Mouse (Mus musculus): ENCODE results near the gene Gm853.

The Gm853 gene

GRCm38 (mm10) chr4:130222179-130222578, at the start of gene Gm853:
Gene Gm853 (minus strand): TSS chr4:130222401.
- TF ChIP-seq CTCF (conservative IDR thresholded peaks at IDR 0.05; ENCODE audit: low read length), result no peak
- TF ChIP-seq POU5F1 (IDR thresholded peaks at IDR 0.05; ENCODE audit: borderline replicate concordance, low read length), result no peak
- TF ChIP-seq NANOG (IDR thresholded peaks at IDR 0.05; ENCODE audit: borderline replicate concordance, low read length), result no peak
- H3K27me3 ChIP-seq (ENCODE audit: insufficient read depth, low read length), result peaks cover 20% of the 10 kb centered on the region
- no peaks in the 10 kb centered on the region for H3K9me3 ChIP-seq (ENCODE audit: low read length)
- no peaks in the 10 kb centered on the region for H3K36me3 ChIP-seq (ENCODE audit: insufficient read depth, low read length)
- H3K4me3 ChIP-seq (replicated peaks; ENCODE audit: low read length), result no peak within 1 kb of the TSS
- no peaks in the 10 kb centered on the region for H3K4me1 ChIP-seq (replicated peaks; ENCODE audit: low read depth, low read length)

- Histone ChIP-seq H3K36me3 (ENCODE audit: insufficient read depth, low read length) (no peaks in the 10 kb centered on the region), H3K4me1 (replicated peaks; ENCODE audit: low read depth, low read length) (peaks cover 41% of the 10 kb centered on the region), H3K9me3 (ENCODE audit: low read length) (no peaks in the 10 kb centered on the region), H3K27me3 (ENCODE audit: insufficient read depth, low read length) (peaks cover 62% of the 10 kb centered on the region), H3K4me3 (replicated peaks; ENCODE audit: low read length) (no peak overlapping the region)
- no peak for TF ChIP-seq POU5F1 (IDR thresholded peaks at IDR 0.05; ENCODE audit: borderline replicate concordance, low read length)
- TF ChIP-seq NANOG (IDR thresholded peaks at IDR 0.05; ENCODE audit: borderline replicate concordance, low read length), result no peak
- no peak for TF ChIP-seq CTCF (conservative IDR thresholded peaks at IDR 0.05; ENCODE audit: low read length)
Observed at GRCm38 (mm10) chr4:130270611-130271347, 48.6 kb upstream of the Gm853 start.

- H3K27me3 ChIP-seq (ENCODE audit: insufficient read depth, low read length), result peaks cover 55% of the 10 kb centered on the region
- H3K4me1 ChIP-seq (replicated peaks; ENCODE audit: low read depth, low read length), result peaks cover 44% of the 10 kb centered on the region
- H3K36me3 ChIP-seq (ENCODE audit: insufficient read depth, low read length), result no peaks in the 10 kb centered on the region
- no peak overlapping the region for H3K4me3 ChIP-seq (replicated peaks; ENCODE audit: low read length)
- no peaks in the 10 kb centered on the region for H3K9me3 ChIP-seq (ENCODE audit: low read length)
- TF ChIP-seq POU5F1 (IDR thresholded peaks at IDR 0.05; ENCODE audit: borderline replicate concordance, low read length) (no peak), CTCF (conservative IDR thresholded peaks at IDR 0.05; ENCODE audit: low read length) (no peak), NANOG (IDR thresholded peaks at IDR 0.05; ENCODE audit: borderline replicate concordance, low read length) (no peak)
Observed at GRCm38 (mm10) chr4:130270089-130270488, 47.9 kb upstream of the Gm853 start.

- Histone ChIP-seq H3K36me3 (ENCODE audit: insufficient read depth, low read length) (no peaks in the 10 kb centered on the region), H3K4me3 (replicated peaks; ENCODE audit: low read length) (no peak overlapping the region), H3K27me3 (ENCODE audit: insufficient read depth, low read length) (peaks cover 49% of the 10 kb centered on the region), H3K4me1 (replicated peaks; ENCODE audit: low read depth, low read length) (peaks cover 46% of the 10 kb centered on the region), H3K9me3 (ENCODE audit: low read length) (no peaks in the 10 kb centered on the region)
- TF ChIP-seq CTCF (conservative IDR thresholded peaks at IDR 0.05; ENCODE audit: low read length) (no peak), POU5F1 (IDR thresholded peaks at IDR 0.05; ENCODE audit: borderline replicate concordance, low read length) (no peak), NANOG (IDR thresholded peaks at IDR 0.05; ENCODE audit: borderline replicate concordance, low read length) (no peak)
Observed at GRCm38 (mm10) chr4:130268736-130269135, 46.5 kb upstream of the Gm853 start.

- no peaks in the 10 kb centered on the region for H3K9me3 ChIP-seq (ENCODE audit: low read length)
- H3K4me3 ChIP-seq (replicated peaks; ENCODE audit: low read length), result peak overlapping the region; percentile 54
- no peak for TF ChIP-seq NANOG (IDR thresholded peaks at IDR 0.05; ENCODE audit: borderline replicate concordance, low read length)
- TF ChIP-seq POU5F1 (IDR thresholded peaks at IDR 0.05; ENCODE audit: borderline replicate concordance, low read length), result no peak
- no peak for TF ChIP-seq CTCF (conservative IDR thresholded peaks at IDR 0.05; ENCODE audit: low read length)
- no peaks in the 10 kb centered on the region for H3K36me3 ChIP-seq (ENCODE audit: insufficient read depth, low read length)
- peaks cover 47% of the 10 kb centered on the region for H3K4me1 ChIP-seq (replicated peaks; ENCODE audit: low read depth, low read length)
- H3K27me3 ChIP-seq (ENCODE audit: insufficient read depth, low read length), result peaks cover 39% of the 10 kb centered on the region
Observed at GRCm38 (mm10) chr4:130267069-130267468, 44.9 kb upstream of the Gm853 start.

- Histone ChIP-seq H3K4me3 (replicated peaks; ENCODE audit: low read length) (peak overlapping the region; percentile 54), H3K27me3 (ENCODE audit: insufficient read depth, low read length) (peaks cover 34% of the 10 kb centered on the region), H3K4me1 (replicated peaks; ENCODE audit: low read depth, low read length) (peaks cover 47% of the 10 kb centered on the region), H3K9me3 (ENCODE audit: low read length) (no peaks in the 10 kb centered on the region), H3K36me3 (ENCODE audit: insufficient read depth, low read length) (no peaks in the 10 kb centered on the region)
- TF ChIP-seq NANOG (IDR thresholded peaks at IDR 0.05; ENCODE audit: borderline replicate concordance, low read length) (no peak), POU5F1 (IDR thresholded peaks at IDR 0.05; ENCODE audit: borderline replicate concordance, low read length) (no peak), CTCF (conservative IDR thresholded peaks at IDR 0.05; ENCODE audit: low read length) (no peak)
Observed at GRCm38 (mm10) chr4:130266601-130267000, 44.4 kb upstream of the Gm853 start.

- H3K36me3 ChIP-seq (ENCODE audit: insufficient read depth, low read length), result no peaks in the 10 kb centered on the region
- no peaks in the 10 kb centered on the region for H3K9me3 ChIP-seq (ENCODE audit: low read length)
- peaks cover 47% of the 10 kb centered on the region for H3K4me1 ChIP-seq (replicated peaks; ENCODE audit: low read depth, low read length)
- peak overlapping the region; percentile 55; the same call in 1 of the 2 replicates for H3K4me3 ChIP-seq (replicated peaks; ENCODE audit: low read length)
- TF ChIP-seq POU5F1 (IDR thresholded peaks at IDR 0.05; ENCODE audit: borderline replicate concordance, low read length) (no peak), CTCF (conservative IDR thresholded peaks at IDR 0.05; ENCODE audit: low read length) (peak; percentile 85)
- peaks cover 20% of the 10 kb centered on the region for H3K27me3 ChIP-seq (ENCODE audit: insufficient read depth, low read length)
Observed at GRCm38 (mm10) chr4:130264698-130265349, 42.6 kb upstream of the Gm853 start.

GRCm38 (mm10) chr4:130264131-130264530, 41.9 kb upstream of the Gm853 start:
- peak overlapping the region; percentile 55 for H3K4me3 ChIP-seq (replicated peaks; ENCODE audit: low read length)
- no peaks in the 10 kb centered on the region for H3K36me3 ChIP-seq (ENCODE audit: insufficient read depth, low read length)
- H3K4me1 ChIP-seq (replicated peaks; ENCODE audit: low read depth, low read length), result peaks cover 47% of the 10 kb centered on the region
- no peaks in the 10 kb centered on the region for H3K9me3 ChIP-seq (ENCODE audit: low read length)
- TF ChIP-seq POU5F1 (IDR thresholded peaks at IDR 0.05; ENCODE audit: borderline replicate concordance, low read length) (no peak), CTCF (conservative IDR thresholded peaks at IDR 0.05; ENCODE audit: low read length) (no peak), NANOG (IDR thresholded peaks at IDR 0.05; ENCODE audit: borderline replicate concordance, low read length) (no peak)
- H3K27me3 ChIP-seq (ENCODE audit: insufficient read depth, low read length), result peaks cover 14% of the 10 kb centered on the region

All from E14TG2a.4 (cell line).